Mouse (Mus musculus) kidney, embryonic 16.5 days (tissue): Measurements from ENCODE around the gene Echdc2. TPM values are rescaled to one million over a fixed set of nuclear protein-coding genes. Genes with fewer than 3 reads are reported as not detected.

Source experiments
- ATAC-seq: fragments of 200-750 bp; cut with Nextera tagmentation; 2 replicates; pipeline ENCODE4 v1.8.0; 2017; ENCODE audit warnings: moderate TSS enrichment; ENCODE audit not compliant: low FRiP score, low TSS enrichment
- H3K27ac ChIP-seq: fragments of 300-500 bp; sonication (generic); 2 replicates; pipeline ENCODE4 v1.5.1; 2014; ENCODE audit warnings: low read length
- H3K27me3 ChIP-seq: fragments of 300-500 bp; sonication (generic); 2 replicates; pipeline ENCODE4 v1.6.1; 2014; ENCODE audit warnings: low read length, control low read depth, mixed read lengths; ENCODE audit not compliant: insufficient read depth
- H3K36me3 ChIP-seq: fragments of 300-500 bp; sonication (generic); 2 replicates; pipeline ENCODE4 v1.6.1; 2014; ENCODE audit warnings: low read length, control low read depth, mixed read lengths; ENCODE audit not compliant: insufficient read depth
- H3K4me1 ChIP-seq: fragments of 300-500 bp; sonication (generic); 2 replicates; pipeline ENCODE4 v1.6.1; 2014; ENCODE audit warnings: low read length, control low read depth, mixed read lengths; ENCODE audit not compliant: insufficient read depth
- H3K4me2 ChIP-seq: fragments of 300-500 bp; sonication (generic); replicated peaks from 2 replicates; pipeline ENCODE4 v1.6.1; 2014; ENCODE audit warnings: low read depth, low read length
- H3K4me3 ChIP-seq: fragments of 300-500 bp; sonication (generic); 2 replicates; pipeline ENCODE4 v1.5.1; 2014; ENCODE audit warnings: mild to moderate bottlenecking, low read length
- H3K9ac ChIP-seq: fragments of 300-500 bp; sonication (generic); replicated peaks from 2 replicates; pipeline ENCODE4 v1.6.1; 2014; ENCODE audit warnings: low read length
- H3K9me3 ChIP-seq: fragments of 300-500 bp; sonication (generic); 2 replicates; pipeline ENCODE4 v1.6.1; 2016; ENCODE audit warnings: low read length, control low read depth
- WGBS: fragments of 180-500 bp; shearing (Covaris S2); extraction: QIAGEN DNeasy Blood & Tissue Kit; methylation state at CpG from one replicate; pipeline ENCODE4 v1.1.7; 2014; 5-methylcytosine and 5-hydroxymethylcytosine counted together
- polyA plus RNA-seq: library from polyadenylated mRNA; unstranded; fragments of >200 nt; fragmentation: Nextera tagmentation; extraction: Ambion mirVana; gene quantifications from 2 replicates; pipeline ENCODE4 v1.2.1, GENCODE M21; 2015

Echdc2 gene
- polyA plus RNA-seq, 1 experiment from 2014 or later: 50.0 TPM

GRCm38 (mm10) chr4:108182278-108182677 lies 17.0 kb downstream of the Echdc2 start:
- Histone ChIP-seq H3K4me2 (no peak overlapping the region), H3K4me1 (no peaks in the 10 kb centered on the region), H3K4me3 (no peak overlapping the region), H3K36me3 (no peaks in the 10 kb centered on the region), H3K9me3 (no peaks in the 10 kb centered on the region), H3K9ac (no peak overlapping the region), H3K27me3 (no peaks in the 10 kb centered on the region), H3K27ac (no peak overlapping the region)
- WGBS: 58% methylated on average over 1 of the region's 1 CpGs
- no peak for ATAC-seq

GRCm38 (mm10) chr4:108192821-108193323 lies 27.6 kb downstream of the Echdc2 start:
- Histone ChIP-seq H3K27me3 (no peaks in the 10 kb centered on the region), H3K4me1 (0 out of 2 replicates have a peak, but pooled peaks cover 3% of the 10 kb centered on the region), H3K4me3 (no peak overlapping the region), H3K36me3 (no peaks in the 10 kb centered on the region), H3K4me2 (no peak overlapping the region), H3K9ac (no peak overlapping the region), H3K9me3 (no peaks in the 10 kb centered on the region), H3K27ac (no peak overlapping the region)
- WGBS: 77% methylated on average over 2 of the region's 2 CpGs
- no peak for ATAC-seq

GRCm38 (mm10) chr4:108196277-108196855 lies 31.1 kb downstream of the Echdc2 start:
- no peaks in the 10 kb centered on the region for H3K27me3 ChIP-seq
- no peak for ATAC-seq
- H3K4me3 ChIP-seq: no peak overlapping the region
- H3K36me3 ChIP-seq: no peaks in the 10 kb centered on the region
- no peaks in the 10 kb centered on the region for H3K9me3 ChIP-seq
- 0 out of 2 replicates have a peak, but pooled peaks cover 3% of the 10 kb centered on the region for H3K4me1 ChIP-seq
- 50% methylated on average over 6 of the region's 6 CpGs for WGBS
- H3K27ac ChIP-seq: no peak overlapping the region
- H3K9ac ChIP-seq: no peak overlapping the region
- no peak overlapping the region for H3K4me2 ChIP-seq

GRCm38 (mm10) chr4:108199236-108199635 lies 34.0 kb downstream of the Echdc2 start:
- Histone ChIP-seq H3K36me3 (no peaks in the 10 kb centered on the region), H3K4me3 (no peak overlapping the region), H3K9ac (no peak overlapping the region), H3K9me3 (no peaks in the 10 kb centered on the region), H3K27ac (no peak overlapping the region), H3K4me1 (0 out of 2 replicates have a peak, but pooled peaks cover 7% of the 10 kb centered on the region), H3K4me2 (no peak overlapping the region), H3K27me3 (no peaks in the 10 kb centered on the region)
- WGBS: 75% methylated on average over 2 of the region's 2 CpGs
- ATAC-seq: no peak

- no peaks in the 10 kb centered on the region for H3K9me3 ChIP-seq
- H3K9ac ChIP-seq: no peak overlapping the region
- H3K4me3 ChIP-seq: no peak overlapping the region
- 0 out of 2 replicates have a peak, but pooled peaks cover 4% of the 10 kb centered on the region for H3K4me1 ChIP-seq
- no peak overlapping the region for H3K27ac ChIP-seq
- ATAC-seq: no peak
- H3K4me2 ChIP-seq: no peak overlapping the region
- no peaks in the 10 kb centered on the region for H3K36me3 ChIP-seq
- H3K27me3 ChIP-seq: no peaks in the 10 kb centered on the region
- WGBS: 88% methylated on average over 6 of the region's 6 CpGs
Observed at GRCm38 (mm10) chr4:108204629-108205028, 39.4 kb downstream of the Echdc2 start.

GRCm38 (mm10) chr4:108213023-108213422 lies 47.8 kb downstream of the Echdc2 start:
- Histone ChIP-seq H3K9me3 (no peaks in the 10 kb centered on the region), H3K27ac (no peak overlapping the region), H3K27me3 (peaks cover 14% of the 10 kb centered on the region), H3K36me3 (no peaks in the 10 kb centered on the region), H3K4me3 (no peak overlapping the region), H3K9ac (no peak overlapping the region), H3K4me1 (no peaks in the 10 kb centered on the region; the same call in 1 of the 2 replicates), H3K4me2 (no peak overlapping the region)
- 81% methylated on average over 2 of the region's 2 CpGs for WGBS
- no peak for ATAC-seq

GRCm38 (mm10) chr4:108217332-108218179 lies 52.3 kb downstream of the Echdc2 start, which contains the start of gene Zyg11a:
Zyg11a (minus strand) TSS chr4:108218048.
- peaks cover 22% of the 10 kb centered on the region for H3K27me3 ChIP-seq
- no peaks in the 10 kb centered on the region for H3K9me3 ChIP-seq
- 3% methylated on average over 96 of the region's 107 CpGs for WGBS
- H3K36me3 ChIP-seq: no peaks in the 10 kb centered on the region
- peak within 1 kb of the TSS; percentile 53 for H3K9ac ChIP-seq
- H3K4me2 ChIP-seq: peak within 1 kb of the TSS; percentile 69
- H3K4me3 ChIP-seq: peak within 1 kb of the TSS; percentile 57
- H3K4me1 ChIP-seq: no peaks in the 10 kb centered on the region; the same call in 1 of the 2 replicates
- peak; percentile 87 for ATAC-seq
- no peak within 1 kb of the TSS for H3K27ac ChIP-seq

- H3K4me1 ChIP-seq: no peaks in the 10 kb centered on the region; the same call in 1 of the 2 replicates
- no peak overlapping the region for H3K27ac ChIP-seq
- no peak for ATAC-seq
- WGBS: 11% methylated on average over 9 of the region's 9 CpGs
- H3K4me2 ChIP-seq: 0 out of 2 replicates have a peak overlapping the region, but pooled peaks have one; percentile 14
- no peaks in the 10 kb centered on the region for H3K36me3 ChIP-seq
- H3K4me3 ChIP-seq: no peak overlapping the region
- peaks cover 22% of the 10 kb centered on the region for H3K27me3 ChIP-seq
- no peaks in the 10 kb centered on the region for H3K9me3 ChIP-seq
- H3K9ac ChIP-seq: no peak overlapping the region
Observed at GRCm38 (mm10) chr4:108219019-108219418, 53.8 kb downstream of the Echdc2 start.

GRCm38 (mm10) chr4:108222507-108222906 lies 57.3 kb downstream of the Echdc2 start:
- 92% methylated on average over 5 of the region's 5 CpGs for WGBS
- H3K36me3 ChIP-seq: no peaks in the 10 kb centered on the region
- no peaks in the 10 kb centered on the region; the same call in 1 of the 2 replicates for H3K4me1 ChIP-seq
- H3K27ac ChIP-seq: no peak overlapping the region
- H3K9me3 ChIP-seq: no peaks in the 10 kb centered on the region
- no peak overlapping the region for H3K9ac ChIP-seq
- peaks cover 9% of the 10 kb centered on the region; the same call in 1 of the 2 replicates for H3K27me3 ChIP-seq
- H3K4me2 ChIP-seq: no peak overlapping the region
- ATAC-seq: no peak
- H3K4me3 ChIP-seq: no peak overlapping the region
